Mouse (Mus musculus) C2C12 (cell line): Measurements from ENCODE around the gene Trp53i13.

ENCODE experiments used
- CEBPB ChIP-seq: IDR thresholded peaks from one replicate; pipeline ENCODE4 v1.6.1; 2011; ENCODE audit warnings: low read depth, mild to moderate bottlenecking, control low read depth, moderate library complexity
- CTCF ChIP-seq: IDR thresholded peaks from one replicate; pipeline ENCODE4 v1.5.1; 2011; ENCODE audit not compliant: control insufficient read depth, insufficient read depth, insufficient read length
- FOSL1 ChIP-seq: IDR thresholded peaks from one replicate; pipeline ENCODE4 v1.8.0; 2011; ENCODE audit warnings: mild to moderate bottlenecking, low read length; ENCODE audit not compliant: poor library complexity, insufficient read depth, severe bottlenecking
- MAX ChIP-seq: IDR thresholded peaks from one replicate; pipeline ENCODE4 v1.6.1; 2011; ENCODE audit warnings: mild to moderate bottlenecking, control low read depth
- MYOG ChIP-seq: IDR thresholded peaks from one replicate; pipeline ENCODE4 v1.6.1; 2011; ENCODE audit not compliant: control insufficient read depth, insufficient read length; ENCODE audit errors: extremely low read depth
- USF1 ChIP-seq: IDR thresholded peaks from one replicate; pipeline ENCODE4 v1.6.1; 2011; ENCODE audit warnings: low read depth, mild to moderate bottlenecking, control low read depth, moderate library complexity

DNA sequence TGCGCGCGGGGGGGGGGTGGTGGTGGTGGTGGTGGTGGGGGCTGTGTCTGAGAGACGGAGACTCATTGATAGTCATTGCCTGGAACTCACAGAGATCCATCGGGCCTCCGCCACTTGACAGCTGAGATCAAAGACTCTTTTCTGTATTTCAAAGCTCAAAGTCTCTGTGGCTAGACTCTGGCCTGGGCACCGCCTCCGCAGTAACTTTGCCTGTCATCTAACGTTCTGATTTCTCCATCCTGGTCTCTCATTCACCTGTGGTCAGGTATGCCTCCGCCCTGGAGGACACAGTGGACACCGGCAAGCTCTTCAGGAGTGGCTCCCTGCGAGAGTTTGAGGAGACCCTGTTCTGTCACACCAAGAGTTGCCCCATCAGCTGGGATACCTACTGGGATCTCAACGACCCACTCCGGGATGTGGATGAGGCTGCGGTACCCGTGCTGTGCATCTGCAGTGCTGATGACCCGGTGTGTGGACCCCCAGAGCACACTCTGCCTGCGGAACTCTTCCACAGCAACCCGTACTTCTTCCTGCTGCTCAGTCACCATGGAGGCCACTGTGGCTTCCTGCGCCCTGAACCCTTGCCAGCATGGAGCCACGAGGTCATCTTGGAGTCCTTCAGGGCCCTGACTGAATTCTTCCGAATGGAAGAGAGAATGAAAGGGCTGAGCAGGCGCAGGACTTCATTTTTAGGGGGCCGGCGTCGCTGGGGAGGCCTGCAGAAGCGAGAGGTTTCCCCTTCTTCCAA lies 2.4 kb upstream of the Trp53i13 start:
- TF ChIP-seq CTCF (no peak), FOSL1 (no peak), CEBPB (no peak), USF1 (no peak), MYOG (no peak), MAX (no peak)
